Mouse (Mus musculus): ENCODE results near the gene Clec16a.
A peak's percentile ranks its signal among the peaks of the same experiment; 100 is the strongest.

Gene Clec16a

DNA sequence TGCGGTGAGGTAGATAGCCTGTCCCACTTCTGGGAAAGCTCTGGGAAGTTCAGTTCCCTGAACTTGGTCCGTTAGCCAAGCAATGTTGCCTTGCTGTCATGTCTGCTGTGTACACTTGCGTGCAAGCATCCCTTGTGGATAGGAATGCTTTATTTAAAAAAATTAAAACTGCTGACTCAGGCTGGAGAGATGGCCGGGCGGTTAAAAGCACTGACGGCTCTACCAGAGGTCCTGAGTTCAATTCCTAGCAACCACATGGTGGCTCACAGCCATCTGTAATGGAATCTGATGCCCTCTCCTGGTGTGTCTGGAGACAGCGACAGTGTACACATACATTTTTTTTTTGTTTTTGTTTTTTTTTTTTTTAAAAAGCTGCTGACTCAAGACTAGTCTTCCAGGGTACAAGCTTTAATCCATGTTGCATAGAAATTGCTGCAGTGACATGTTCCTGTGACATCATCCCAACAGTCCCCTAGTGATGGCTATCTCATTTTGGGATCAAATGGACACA is 242.5 kb downstream of the Clec16a start:
- peak; percentile 41 for DNase-seq (ENCODE audit: low read depth)

DNA sequence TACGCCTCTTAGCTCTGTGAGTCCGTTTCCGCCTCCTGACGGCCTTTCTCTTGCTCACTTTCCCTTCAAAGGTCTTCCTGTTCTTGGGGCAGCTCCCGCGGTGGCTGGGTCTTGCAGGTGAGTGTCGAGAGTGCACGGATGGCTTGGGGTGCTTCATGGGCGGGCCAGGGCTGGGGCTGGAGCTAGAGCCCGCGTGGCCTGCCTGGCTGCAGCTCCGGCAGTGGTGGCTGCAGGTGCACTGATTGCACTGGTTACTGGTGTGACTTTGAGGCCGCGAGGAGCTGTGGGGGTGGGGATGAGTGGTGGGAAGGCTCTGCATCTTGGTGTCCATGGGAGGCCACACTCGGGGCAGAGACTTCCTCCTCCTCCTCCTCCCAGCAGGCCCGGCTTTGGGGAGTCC is 243.1 kb downstream of the Clec16a start, which contains the start of gene Tnp2:
Gene Tnp2, minus strand, starts transcription at position 390 of the 400 bp plus-strand sequence.
- DNase-seq (ENCODE audit: low read depth): no peak

DNA sequence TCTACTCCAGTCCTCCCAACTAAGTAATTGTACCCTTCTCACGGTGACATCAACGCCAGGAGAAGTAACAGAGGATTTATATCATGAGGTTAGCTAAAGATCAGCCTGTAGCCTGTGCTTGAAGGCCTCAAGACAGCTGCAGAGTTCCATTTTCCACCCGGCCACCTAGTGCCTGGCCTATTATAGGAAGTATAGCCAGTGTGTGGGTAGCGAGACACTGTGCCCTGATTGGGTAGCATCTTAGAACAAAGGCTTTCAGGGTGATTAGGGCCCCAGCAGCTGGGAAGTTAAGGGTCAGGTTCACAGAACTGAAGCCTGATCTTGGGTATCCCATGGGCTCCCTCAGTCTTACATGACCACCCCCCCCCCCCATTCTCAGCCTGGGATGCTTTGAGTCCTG is 243.7 kb downstream of the Clec16a start:
- DNase-seq (ENCODE audit: low read depth): no peak

DNA sequence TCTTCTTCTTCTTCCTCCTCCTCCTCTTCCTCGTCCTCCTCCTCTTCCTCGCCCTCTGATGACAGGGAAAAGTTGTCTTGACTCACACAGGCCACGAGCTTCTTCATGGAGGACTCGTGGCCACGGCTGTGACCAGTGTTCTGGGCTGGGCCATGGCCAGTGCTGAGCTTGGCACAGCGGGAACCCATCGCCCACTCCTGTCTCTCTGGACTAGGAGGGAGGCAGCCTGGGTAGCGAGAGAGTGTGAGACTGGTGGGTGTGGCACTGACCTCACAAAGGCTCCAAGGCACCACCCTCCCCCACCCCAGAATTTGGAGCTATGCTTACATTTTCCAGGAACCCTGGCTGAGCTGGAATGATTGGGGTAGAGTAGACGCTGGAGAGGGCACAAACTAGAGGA is 245.6 kb downstream of the Clec16a start, which contains the start of gene Prm3:
Gene Prm3, minus strand, starts transcription at position 213 of the 400 bp plus-strand sequence.
- DNase-seq (ENCODE audit: low read depth): no peak

Measured in NIH3T3 (cell line).